Mouse (Mus musculus): Measurements from ENCODE around the gene Bcat1. TPM values are rescaled to one million over a fixed set of nuclear protein-coding genes. Genes with fewer than 3 reads are reported as not detected.
A peak's percentile ranks its signal among the peaks of the same experiment; 100 is the strongest.

The Bcat1 gene
- polyA plus RNA-seq, 1 experiment from 2014 or later: 54.7 TPM

DNA sequence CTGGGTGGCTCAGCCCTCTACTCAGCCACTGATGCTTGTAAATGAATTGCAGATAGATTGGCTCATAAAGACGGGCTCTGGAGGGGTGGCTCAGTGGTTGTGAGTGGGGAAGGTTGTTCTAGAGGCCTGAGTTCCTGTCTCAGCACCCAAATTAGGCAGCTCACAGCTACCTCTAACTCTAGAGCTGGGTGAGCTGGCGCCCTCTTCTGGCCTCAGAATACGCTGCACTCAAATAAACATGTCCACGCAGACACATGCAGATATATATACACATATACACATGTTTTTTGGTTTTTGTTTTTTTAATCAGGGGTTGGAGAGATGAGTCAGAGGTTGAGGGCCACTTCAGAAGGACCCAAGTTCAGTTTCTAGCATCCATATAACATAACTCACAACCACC lies 105.1 kb downstream of the Bcat1 start:
- Histone ChIP-seq H3K36me3 (ENCODE audit: control insufficient read depth, insufficient read depth, low read length) (no peaks in the 10 kb centered on the region), H3K9ac (ENCODE audit: low read length) (no peak overlapping the region), H3K27ac (replicated peaks; ENCODE audit: low read depth, low read length) (no peak overlapping the region), H3K4me2 (ENCODE audit: low read depth, severe bottlenecking) (no peak overlapping the region), H3K4me3 (ENCODE audit: low read depth, low read length) (no peak overlapping the region), H3K4me1 (ENCODE audit: control insufficient read depth, insufficient read depth, low read length) (no peaks in the 10 kb centered on the region), H3K9me3 (ENCODE audit: control insufficient read depth, low read length) (no peaks in the 10 kb centered on the region), H3K27me3 (ENCODE audit: control insufficient read depth, insufficient read depth, low read length) (no peaks in the 10 kb centered on the region)
- DNase-seq (ENCODE audit: low spot score): no peak
- 81% methylated on average over 4 of the region's 4 CpGs for WGBS
- no peak for ATAC-seq (ENCODE audit: insufficient number of reproducible peaks, low FRiP score, low TSS enrichment, low read depth)

DNA sequence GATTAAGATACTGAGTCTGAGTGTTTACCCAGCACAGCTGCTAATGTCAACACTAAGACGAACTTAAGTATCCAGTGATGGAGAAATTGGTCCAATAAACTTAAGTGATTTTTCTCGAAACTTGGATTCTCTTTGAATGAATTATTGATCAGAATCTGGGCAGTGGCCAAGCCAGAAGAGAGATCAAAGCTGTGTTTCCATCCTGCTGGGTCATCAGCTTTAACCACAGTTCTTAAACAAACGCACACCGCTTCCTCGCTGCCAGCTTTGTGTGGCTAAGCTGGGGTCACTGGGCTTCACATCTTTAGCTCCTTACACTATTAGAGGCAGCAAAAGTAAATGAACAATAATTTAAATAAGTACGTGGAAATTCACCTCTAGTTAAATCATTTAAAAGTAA lies 108.4 kb downstream of the Bcat1 start:
- no peaks in the 10 kb centered on the region for H3K9me3 ChIP-seq (ENCODE audit: control insufficient read depth, low read length)
- ATAC-seq (ENCODE audit: insufficient number of reproducible peaks, low FRiP score, low TSS enrichment, low read depth) (no peak), DNase-seq (ENCODE audit: low spot score) (no peak)
- WGBS: 51% methylated on average over 6 of the region's 6 CpGs
- no peak overlapping the region for H3K4me3 ChIP-seq (ENCODE audit: low read depth, low read length)
- no peak overlapping the region for H3K9ac ChIP-seq (ENCODE audit: low read length)
- H3K4me2 ChIP-seq (ENCODE audit: low read depth, severe bottlenecking): no peak overlapping the region
- H3K4me1 ChIP-seq (ENCODE audit: control insufficient read depth, insufficient read depth, low read length): no peaks in the 10 kb centered on the region
- H3K27ac ChIP-seq (replicated peaks; ENCODE audit: low read depth, low read length): no peak overlapping the region
- H3K36me3 ChIP-seq (ENCODE audit: control insufficient read depth, insufficient read depth, low read length): no peaks in the 10 kb centered on the region
- H3K27me3 ChIP-seq (ENCODE audit: control insufficient read depth, insufficient read depth, low read length): no peaks in the 10 kb centered on the region

DNA sequence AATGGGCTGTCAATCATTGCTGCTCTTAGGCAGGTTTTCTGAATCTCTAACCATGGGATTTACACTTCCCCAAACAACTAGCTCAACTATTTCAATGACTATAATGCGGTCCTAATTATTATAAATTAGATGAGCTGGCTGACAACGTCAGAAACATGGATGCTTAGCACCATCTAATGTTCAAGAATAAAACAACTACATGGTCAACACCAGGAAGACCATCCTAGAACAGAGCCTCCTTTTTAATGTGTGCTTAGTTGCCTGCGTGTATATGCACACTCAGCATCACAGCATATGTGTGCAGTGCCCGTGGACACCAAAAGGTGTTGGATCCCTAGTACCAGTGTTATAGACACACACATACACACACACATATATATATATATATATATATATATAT lies 111.8 kb downstream of the Bcat1 start:
- Histone ChIP-seq H3K27ac (replicated peaks; ENCODE audit: low read depth, low read length) (no peak overlapping the region), H3K4me1 (ENCODE audit: control insufficient read depth, insufficient read depth, low read length) (no peaks in the 10 kb centered on the region), H3K4me2 (ENCODE audit: low read depth, severe bottlenecking) (no peak overlapping the region), H3K36me3 (ENCODE audit: control insufficient read depth, insufficient read depth, low read length) (no peaks in the 10 kb centered on the region), H3K27me3 (ENCODE audit: control insufficient read depth, insufficient read depth, low read length) (no peaks in the 10 kb centered on the region), H3K9me3 (ENCODE audit: control insufficient read depth, low read length) (no peaks in the 10 kb centered on the region), H3K9ac (ENCODE audit: low read length) (no peak overlapping the region), H3K4me3 (ENCODE audit: low read depth, low read length) (no peak overlapping the region)
- DNase-seq (ENCODE audit: low spot score) (no peak), ATAC-seq (ENCODE audit: insufficient number of reproducible peaks, low FRiP score, low TSS enrichment, low read depth) (no peak)
- 84% methylated on average over 4 of the region's 4 CpGs for WGBS

DNA sequence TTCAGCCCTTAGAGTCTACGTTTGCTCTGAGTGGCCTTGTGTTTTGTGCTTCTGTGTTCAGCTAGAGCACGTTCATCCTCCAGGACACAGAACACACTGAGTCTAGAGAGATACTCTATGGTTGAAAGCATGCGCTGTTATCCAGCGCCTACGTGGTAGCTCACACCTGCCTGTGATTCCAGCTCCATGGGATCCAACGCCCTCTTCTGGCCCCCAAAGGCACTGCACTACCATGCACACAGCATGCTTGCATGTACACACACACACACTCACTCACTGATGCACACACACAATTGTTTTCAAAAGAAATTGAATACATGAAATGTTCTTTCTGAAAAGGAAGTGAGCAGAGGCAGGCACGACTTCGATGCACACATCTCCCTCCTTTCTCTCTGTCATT lies 112.8 kb downstream of the Bcat1 start:
- H3K36me3 ChIP-seq (ENCODE audit: control insufficient read depth, insufficient read depth, low read length): no peaks in the 10 kb centered on the region
- H3K4me1 ChIP-seq (ENCODE audit: control insufficient read depth, insufficient read depth, low read length): no peaks in the 10 kb centered on the region
- peak; percentile 21 for DNase-seq (ENCODE audit: low spot score)
- no peaks in the 10 kb centered on the region for H3K27me3 ChIP-seq (ENCODE audit: control insufficient read depth, insufficient read depth, low read length)
- no peak overlapping the region for H3K9ac ChIP-seq (ENCODE audit: low read length)
- WGBS: 86% methylated on average over 8 of the region's 8 CpGs
- no peak overlapping the region for H3K4me3 ChIP-seq (ENCODE audit: low read depth, low read length)
- no peak for ATAC-seq (ENCODE audit: insufficient number of reproducible peaks, low FRiP score, low TSS enrichment, low read depth)
- no peaks in the 10 kb centered on the region for H3K9me3 ChIP-seq (ENCODE audit: control insufficient read depth, low read length)
- H3K27ac ChIP-seq (replicated peaks; ENCODE audit: low read depth, low read length): no peak overlapping the region
- H3K4me2 ChIP-seq (ENCODE audit: low read depth, severe bottlenecking): no peak overlapping the region

DNA sequence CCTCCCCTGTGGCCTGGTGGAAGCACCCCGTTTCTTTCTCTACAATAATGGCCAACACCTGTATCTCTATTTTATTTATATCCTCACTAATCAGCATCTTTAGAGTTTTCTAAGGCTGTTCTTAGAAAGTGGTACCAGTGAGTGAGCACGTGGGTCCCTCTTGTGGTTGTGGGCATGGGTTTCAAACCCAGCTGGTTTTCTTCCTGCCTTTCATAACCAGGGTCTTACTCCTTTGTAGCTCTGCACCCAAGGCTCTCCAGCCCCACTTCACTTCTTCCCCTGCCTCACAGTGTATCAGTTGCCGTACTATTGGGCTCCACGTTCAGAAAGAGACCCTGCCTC lies 114.0 kb downstream of the Bcat1 start:
- WGBS: 59% methylated on average over 4 of the region's 4 CpGs
- Histone ChIP-seq H3K4me3 (ENCODE audit: low read depth, low read length) (no peak overlapping the region), H3K4me2 (ENCODE audit: low read depth, severe bottlenecking) (no peak overlapping the region), H3K9me3 (ENCODE audit: control insufficient read depth, low read length) (no peaks in the 10 kb centered on the region), H3K27ac (replicated peaks; ENCODE audit: low read depth, low read length) (no peak overlapping the region), H3K36me3 (ENCODE audit: control insufficient read depth, insufficient read depth, low read length) (no peaks in the 10 kb centered on the region), H3K4me1 (ENCODE audit: control insufficient read depth, insufficient read depth, low read length) (no peaks in the 10 kb centered on the region), H3K27me3 (ENCODE audit: control insufficient read depth, insufficient read depth, low read length) (no peaks in the 10 kb centered on the region), H3K9ac (ENCODE audit: low read length) (no peak overlapping the region)
- ATAC-seq (ENCODE audit: insufficient number of reproducible peaks, low FRiP score, low TSS enrichment, low read depth): no peak
- peak; percentile 29 for DNase-seq (ENCODE audit: low spot score)

DNA sequence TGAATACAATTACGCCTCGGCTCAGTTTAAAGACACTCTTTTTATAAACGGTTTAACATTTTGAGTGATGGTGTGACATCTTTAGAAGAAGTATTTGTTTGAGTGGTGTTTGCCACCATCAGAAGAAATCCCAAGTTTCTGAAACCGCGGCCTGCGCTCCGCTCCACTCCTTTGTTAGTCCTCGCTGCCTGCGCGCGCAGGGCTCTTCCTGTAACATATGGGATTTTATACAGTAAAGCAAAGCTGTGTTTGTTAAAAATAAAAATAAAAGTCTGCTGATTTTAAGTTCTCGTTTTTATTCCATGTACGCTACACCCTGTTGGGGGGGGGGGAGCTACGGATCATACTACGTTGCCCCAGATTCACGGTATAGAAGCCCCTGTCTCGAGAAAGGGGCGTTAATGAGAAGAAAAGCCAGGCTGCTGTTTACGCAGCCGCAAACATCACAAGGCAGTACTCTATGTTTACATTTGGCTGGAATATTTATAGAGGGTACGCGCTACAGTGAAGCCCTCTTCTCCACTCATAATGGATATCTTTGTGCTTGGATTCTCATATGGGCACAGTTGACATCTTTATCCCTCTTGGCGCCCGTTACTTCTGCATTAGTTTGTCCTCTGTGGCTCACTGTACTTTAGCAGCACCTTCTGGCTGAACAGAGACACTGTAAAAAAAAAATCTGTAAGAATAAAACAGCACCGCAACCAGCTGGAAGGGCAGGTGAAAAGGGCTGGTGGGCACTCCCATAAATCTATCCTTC lies 114.6 kb downstream of the Bcat1 start:
- WGBS: 79% methylated on average over 25 of the region's 25 CpGs
- no peak overlapping the region for H3K4me3 ChIP-seq (ENCODE audit: low read depth, low read length)
- H3K27me3 ChIP-seq (ENCODE audit: control insufficient read depth, insufficient read depth, low read length): no peaks in the 10 kb centered on the region
- no peak overlapping the region for H3K4me2 ChIP-seq (ENCODE audit: low read depth, severe bottlenecking)
- H3K9me3 ChIP-seq (ENCODE audit: control insufficient read depth, low read length): no peaks in the 10 kb centered on the region
- H3K9ac ChIP-seq (ENCODE audit: low read length): no peak overlapping the region
- no peaks in the 10 kb centered on the region for H3K36me3 ChIP-seq (ENCODE audit: control insufficient read depth, insufficient read depth, low read length)
- no peak overlapping the region for H3K27ac ChIP-seq (replicated peaks; ENCODE audit: low read depth, low read length)
- DNase-seq (ENCODE audit: low spot score) (peak; percentile 32), ATAC-seq (ENCODE audit: insufficient number of reproducible peaks, low FRiP score, low TSS enrichment, low read depth) (no peak)
- no peaks in the 10 kb centered on the region for H3K4me1 ChIP-seq (ENCODE audit: control insufficient read depth, insufficient read depth, low read length)

DNA sequence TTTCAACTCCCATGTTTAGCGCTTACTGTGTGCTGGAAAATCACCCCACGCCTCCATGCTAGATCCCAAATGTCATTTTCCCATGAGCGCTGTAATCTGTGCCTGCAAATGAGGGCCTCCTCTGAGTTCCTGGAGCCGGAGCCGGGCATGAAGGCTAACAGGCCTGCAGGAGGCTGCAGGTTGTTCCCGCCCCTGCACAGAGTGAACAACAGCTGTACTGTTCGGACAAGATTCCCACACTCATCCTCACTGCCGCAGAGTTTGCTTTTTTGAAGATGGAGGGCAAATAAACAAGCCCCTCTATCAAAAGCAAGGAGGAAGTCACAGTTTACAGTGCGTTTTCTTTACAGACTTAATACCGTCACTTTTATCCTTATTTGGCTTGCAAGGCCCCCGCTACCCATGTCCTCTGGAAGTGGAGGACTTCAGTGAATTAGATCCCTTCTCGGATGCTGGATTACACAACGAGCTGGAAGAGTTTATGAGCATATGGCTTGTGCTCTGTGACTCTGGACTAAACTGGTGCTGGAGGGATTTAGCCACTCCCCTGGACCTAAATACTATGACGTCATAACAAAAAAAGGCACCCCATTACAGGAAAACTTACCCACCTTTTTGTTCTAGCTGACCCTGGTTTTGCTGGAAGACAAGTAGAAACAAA lies 120.0 kb downstream of the Bcat1 start:
- 60% methylated on average over 14 of the region's 14 CpGs for WGBS
- peak; percentile 24 for DNase-seq (ENCODE audit: low spot score)
- Histone ChIP-seq H3K4me1 (ENCODE audit: control insufficient read depth, insufficient read depth, low read length) (no peaks in the 10 kb centered on the region), H3K36me3 (ENCODE audit: control insufficient read depth, insufficient read depth, low read length) (no peaks in the 10 kb centered on the region), H3K27ac (replicated peaks; ENCODE audit: low read depth, low read length) (peak overlapping the region; percentile 9), H3K9ac (ENCODE audit: low read length) (no peak overlapping the region), H3K4me3 (ENCODE audit: low read depth, low read length) (no peak overlapping the region), H3K4me2 (ENCODE audit: low read depth, severe bottlenecking) (no peak overlapping the region), H3K27me3 (ENCODE audit: control insufficient read depth, insufficient read depth, low read length) (no peaks in the 10 kb centered on the region), H3K9me3 (ENCODE audit: control insufficient read depth, low read length) (no peaks in the 10 kb centered on the region)
- no peak for ATAC-seq (ENCODE audit: insufficient number of reproducible peaks, low FRiP score, low TSS enrichment, low read depth)

DNA sequence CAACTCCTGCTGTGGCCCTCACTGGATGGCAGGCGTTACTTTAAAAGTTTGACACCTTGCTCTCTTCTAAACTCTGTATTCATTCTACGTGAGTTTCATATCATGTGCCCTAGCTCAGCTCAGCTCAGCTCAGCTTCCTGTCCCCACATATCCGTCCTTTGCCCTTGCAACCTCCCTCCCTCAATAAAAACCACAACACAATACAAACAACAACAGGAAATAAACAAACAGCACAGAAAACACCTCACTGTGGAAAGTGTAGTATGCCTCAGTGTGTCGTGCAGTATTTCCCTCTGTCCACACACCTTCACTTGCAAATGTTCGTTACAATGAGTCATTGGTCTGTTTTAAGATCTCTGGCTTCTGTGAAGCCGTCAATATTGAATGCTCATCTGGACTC lies 123.1 kb downstream of the Bcat1 start:
- no peak overlapping the region for H3K9ac ChIP-seq (ENCODE audit: low read length)
- DNase-seq (ENCODE audit: low spot score): no peak
- 85% methylated on average over 6 of the region's 6 CpGs for WGBS

More for the DNA sequence above, 123.1 kb downstream of the Bcat1 start:
- Histone ChIP-seq H3K4me3 (ENCODE audit: low read depth, low read length) (no peak overlapping the region), H3K4me2 (ENCODE audit: low read depth, severe bottlenecking) (no peak overlapping the region), H3K36me3 (ENCODE audit: control insufficient read depth, insufficient read depth, low read length) (no peaks in the 10 kb centered on the region), H3K9me3 (ENCODE audit: control insufficient read depth, low read length) (no peaks in the 10 kb centered on the region), H3K27me3 (ENCODE audit: control insufficient read depth, insufficient read depth, low read length) (no peaks in the 10 kb centered on the region), H3K27ac (replicated peaks; ENCODE audit: low read depth, low read length) (no peak overlapping the region), H3K4me1 (ENCODE audit: control insufficient read depth, insufficient read depth, low read length) (peaks cover 2% of the 10 kb centered on the region; the same call in 1 of the 2 replicates)
- ATAC-seq (ENCODE audit: insufficient number of reproducible peaks, low FRiP score, low TSS enrichment, low read depth): no peak
